Mouse (Mus musculus): ENCODE results near the gene Acvr2b. TPM values are rescaled to one million over a fixed set of nuclear protein-coding genes. Genes with fewer than 3 reads are reported as not detected.
"Not testable (repeated sequence)": the region's sequence is repeated elsewhere in the genome, so short reads cannot be mapped to it uniquely, and the experiment has no call there.

Acvr2b gene
- 0.49 to 1.9 TPM in 2 of 3 replicates, not detected in the other for total RNA-seq (2017)

DNA sequence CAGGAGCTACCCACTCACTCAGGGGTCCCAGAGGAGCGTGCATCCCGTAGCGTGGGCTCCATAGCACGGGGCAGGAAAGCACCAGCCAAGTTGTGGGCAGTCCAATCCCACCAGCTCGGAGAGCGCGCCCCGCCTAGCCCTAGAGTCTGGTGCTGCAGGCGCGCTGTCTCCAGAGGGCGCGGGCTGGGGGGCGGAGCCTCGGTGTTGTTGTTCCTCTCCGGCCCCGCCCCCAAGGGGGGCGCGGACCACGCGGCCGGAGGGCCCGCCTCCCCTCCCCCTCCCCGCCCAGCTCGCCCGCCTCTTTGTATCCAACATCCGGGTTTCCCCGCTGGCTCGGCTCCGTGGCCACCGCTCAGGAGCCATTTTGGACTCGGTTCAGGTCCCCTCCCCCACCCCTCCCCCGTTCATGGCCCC lies at the start of gene Acvr2b:
Gene Acvr2b (plus strand): TSS at position 318 of the 414 bp plus-strand sequence.
- ATAC-seq (replicated peaks; ENCODE audit: insufficient number of reproducible peaks, low FRiP score, low TSS enrichment, poor library complexity, severe bottlenecking): peak; percentile 76

DNA sequence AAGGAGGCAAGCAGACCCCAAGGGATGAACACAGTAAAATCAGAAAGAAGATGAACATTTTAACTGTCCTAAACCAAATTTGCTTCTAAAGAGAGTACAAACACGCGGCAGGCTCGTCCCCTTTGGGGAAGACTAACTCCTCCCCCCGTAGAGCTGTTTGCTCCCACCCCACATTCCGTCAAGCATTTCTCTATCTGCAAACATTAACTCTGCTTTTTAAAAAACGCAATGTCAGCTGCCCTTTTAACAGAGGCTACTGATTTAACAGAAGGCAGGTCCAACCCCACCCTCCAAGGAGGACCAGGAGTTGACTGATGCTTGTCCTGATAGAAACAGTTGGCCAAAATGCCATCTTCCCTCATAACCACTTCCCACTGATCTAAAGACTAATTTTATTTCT lies 48.0 kb upstream of the Acvr2b start:
- no peak for ATAC-seq (replicated peaks; ENCODE audit: insufficient number of reproducible peaks, low FRiP score, low TSS enrichment, poor library complexity, severe bottlenecking)

DNA sequence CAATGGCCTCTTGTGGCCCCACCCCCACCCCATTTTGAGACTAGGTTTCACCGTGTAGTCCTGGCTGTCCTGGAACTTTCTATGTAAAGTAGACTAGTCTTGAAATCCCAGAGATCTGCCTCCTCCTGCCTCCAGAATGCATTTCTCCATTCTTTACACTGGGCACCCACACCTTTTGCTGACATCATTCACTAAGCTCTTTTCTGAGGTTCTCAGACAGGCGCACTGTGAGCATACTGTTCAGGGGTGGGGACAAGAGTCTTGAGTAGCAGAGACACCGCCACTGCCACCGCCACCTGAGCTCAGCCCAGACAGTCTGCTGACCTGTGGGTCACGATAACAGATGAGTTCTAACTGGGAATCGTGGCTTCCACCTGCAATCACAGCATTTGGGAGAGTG lies 46.0 kb upstream of the Acvr2b start:
- no peak for ATAC-seq (replicated peaks; ENCODE audit: insufficient number of reproducible peaks, low FRiP score, low TSS enrichment, poor library complexity, severe bottlenecking)

DNA sequence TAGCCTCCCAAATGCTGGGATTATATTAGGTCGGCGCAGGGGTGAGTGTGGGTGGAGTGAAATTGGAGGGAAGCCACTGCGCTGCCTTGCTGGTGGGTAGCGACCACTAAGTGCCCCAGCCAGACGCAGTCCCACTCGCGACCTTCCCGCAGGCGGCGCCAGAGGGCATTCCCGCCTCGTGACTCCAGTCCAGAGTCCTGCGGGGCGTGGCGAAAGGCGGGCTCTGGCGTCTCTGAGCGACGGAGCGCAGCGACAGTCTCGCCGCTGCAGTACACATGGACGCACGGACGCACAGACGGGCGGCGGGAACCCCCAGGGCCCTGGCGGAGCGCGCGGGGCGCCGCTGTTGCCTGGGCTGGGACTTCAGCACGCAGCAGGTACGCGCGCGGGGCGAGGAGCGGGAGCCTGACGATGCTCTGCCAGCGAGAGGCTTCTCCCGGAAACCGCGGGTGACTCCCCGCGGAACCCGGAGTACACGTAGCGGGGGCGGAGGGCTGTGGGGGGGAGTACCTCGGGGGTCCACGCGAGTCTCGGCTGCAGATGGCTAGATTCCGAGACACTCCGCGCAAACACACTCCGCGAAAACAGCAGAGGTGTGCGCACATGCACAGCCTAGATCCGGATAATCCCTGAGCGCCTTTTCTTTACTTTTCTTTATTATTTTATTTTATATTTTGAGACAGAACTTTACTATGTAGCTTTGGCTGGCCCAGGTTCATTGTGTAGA lies 44.4 kb upstream of the Acvr2b start, which contains the start of gene Xylb:
Gene Xylb (plus strand): TSS at position 51 of the 727 bp plus-strand sequence.
- ATAC-seq (replicated peaks; ENCODE audit: insufficient number of reproducible peaks, low FRiP score, low TSS enrichment, poor library complexity, severe bottlenecking): peak; percentile 62; the same call in 1 of the 2 replicates

DNA sequence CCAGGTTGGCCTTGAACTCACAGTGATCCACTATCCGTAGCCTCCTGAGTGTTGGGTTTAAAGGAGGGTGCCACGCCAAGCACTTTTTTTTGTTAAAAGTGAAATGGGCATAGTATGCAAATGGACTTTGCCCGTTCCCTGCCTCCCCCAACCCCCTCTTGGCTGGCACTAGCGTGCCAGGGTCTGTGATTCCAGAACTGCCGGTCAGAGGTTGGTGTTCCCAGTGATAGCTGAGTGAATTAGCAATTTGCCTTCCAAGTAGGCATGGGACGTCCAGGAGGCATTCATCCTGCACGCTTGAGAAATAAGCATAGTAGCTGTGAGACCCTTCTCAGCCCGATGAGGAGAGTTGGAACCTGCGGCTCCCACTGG lies 43.9 kb upstream of the Acvr2b start:
- ATAC-seq (replicated peaks; ENCODE audit: insufficient number of reproducible peaks, low FRiP score, low TSS enrichment, poor library complexity, severe bottlenecking): no peak

DNA sequence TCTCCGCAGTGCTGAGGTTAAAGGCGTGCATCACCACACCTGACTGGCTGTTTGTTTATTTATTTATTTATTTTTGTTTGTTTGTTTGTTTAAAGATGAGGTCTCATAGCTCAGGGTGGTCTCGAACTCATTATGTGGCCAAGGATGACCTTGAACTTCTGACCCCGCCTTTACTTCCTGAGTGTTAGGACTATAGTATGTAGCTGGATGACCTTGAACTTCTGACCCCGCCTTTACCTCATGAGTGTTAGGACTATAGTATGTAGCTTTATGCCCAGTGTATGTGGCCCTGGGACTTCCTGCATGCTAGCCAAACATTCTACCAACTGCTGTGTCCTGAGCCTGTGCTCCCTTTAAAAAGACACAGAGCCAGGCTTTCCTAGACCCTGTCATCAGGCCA lies 40.5 kb upstream of the Acvr2b start:
- no peak for ATAC-seq (replicated peaks; ENCODE audit: insufficient number of reproducible peaks, low FRiP score, low TSS enrichment, poor library complexity, severe bottlenecking)

DNA sequence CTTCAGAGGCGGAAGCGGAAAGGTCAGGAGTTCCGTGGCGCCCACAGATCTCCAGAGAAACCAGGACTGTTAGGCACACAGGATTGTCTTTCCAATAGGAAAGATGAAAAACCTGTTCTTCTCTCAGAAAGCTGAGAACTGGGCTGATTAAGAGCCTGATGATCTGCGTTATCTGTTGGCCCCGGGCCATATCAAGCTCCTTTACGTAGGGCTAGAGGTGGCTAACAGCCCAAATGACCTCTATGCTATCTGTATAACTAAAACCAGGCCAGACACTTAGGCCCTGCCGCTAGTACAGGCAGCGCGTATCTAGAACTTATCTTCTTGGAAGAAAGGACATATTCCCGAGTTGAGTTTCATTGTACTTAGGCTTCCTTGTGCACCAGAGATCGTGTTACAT lies 38.7 kb upstream of the Acvr2b start:
- no peak for ATAC-seq (replicated peaks; ENCODE audit: insufficient number of reproducible peaks, low FRiP score, low TSS enrichment, poor library complexity, severe bottlenecking)

DNA sequence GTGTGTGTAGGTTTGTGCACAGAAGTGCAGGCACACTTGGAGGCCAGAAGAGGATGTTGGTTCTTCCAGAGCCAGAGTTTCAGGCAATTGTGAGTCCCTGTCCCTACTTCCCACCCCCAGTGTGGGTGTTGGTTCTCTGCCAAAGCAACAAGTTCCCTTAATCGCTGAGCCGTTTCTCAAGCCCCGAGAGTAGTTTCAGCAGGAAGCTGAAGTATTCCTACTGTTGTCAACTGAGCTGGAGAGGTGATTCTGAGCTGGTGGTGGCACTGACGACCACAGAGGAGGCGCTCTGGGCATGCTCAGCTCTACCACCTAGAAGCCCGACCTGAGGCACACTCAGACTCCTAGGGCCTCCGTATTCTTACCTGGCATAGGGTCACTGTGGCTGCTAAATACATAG lies 36.6 kb upstream of the Acvr2b start, which contains the start of gene Slc22a14:
Gene Slc22a14 (minus strand): TSS at position 270 of the 400 bp plus-strand sequence.
- ATAC-seq (replicated peaks; ENCODE audit: insufficient number of reproducible peaks, low FRiP score, low TSS enrichment, poor library complexity, severe bottlenecking): no peak

DNA sequence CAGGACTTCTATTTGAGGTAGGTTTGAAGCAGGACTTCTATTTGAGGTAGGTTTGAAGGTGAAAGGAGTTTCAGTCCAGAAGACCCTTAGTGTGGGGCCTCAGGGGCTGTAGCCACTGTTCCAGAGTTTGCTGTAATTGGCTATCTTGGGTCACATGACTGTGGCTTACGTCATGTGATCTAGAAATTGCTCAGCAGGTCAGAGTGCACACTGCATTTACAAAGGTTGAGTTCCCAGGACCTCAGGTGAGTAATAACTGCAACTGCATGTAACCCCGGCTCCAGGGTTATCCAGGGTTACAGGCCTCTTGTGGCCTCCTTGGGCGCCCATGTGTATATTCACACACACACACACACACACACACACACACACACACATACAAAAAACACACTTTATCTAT lies 33.6 kb upstream of the Acvr2b start:
- ATAC-seq (replicated peaks; ENCODE audit: insufficient number of reproducible peaks, low FRiP score, low TSS enrichment, poor library complexity, severe bottlenecking): no peak

DNA sequence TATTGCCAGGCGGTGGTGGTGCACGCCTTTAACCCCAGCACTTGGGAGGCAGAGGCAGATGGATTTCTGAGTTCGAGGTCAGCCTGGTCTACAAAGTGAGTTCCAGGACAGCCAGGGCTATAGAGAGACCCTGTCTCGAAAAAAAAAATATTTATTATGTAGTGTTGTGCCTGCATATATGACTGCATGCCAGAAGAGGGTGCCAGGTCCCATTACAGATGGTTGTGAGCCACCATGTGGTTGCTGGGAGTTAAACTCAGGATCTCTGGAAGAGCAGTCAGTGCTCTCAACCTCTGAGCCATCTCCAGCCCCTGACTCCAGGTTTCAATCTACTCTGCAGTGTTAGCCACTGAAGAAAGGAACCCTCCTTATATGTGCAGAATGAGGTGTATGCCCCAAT lies 31.1 kb upstream of the Acvr2b start:
- ATAC-seq (replicated peaks; ENCODE audit: insufficient number of reproducible peaks, low FRiP score, low TSS enrichment, poor library complexity, severe bottlenecking): not testable (repeated sequence)

DNA sequence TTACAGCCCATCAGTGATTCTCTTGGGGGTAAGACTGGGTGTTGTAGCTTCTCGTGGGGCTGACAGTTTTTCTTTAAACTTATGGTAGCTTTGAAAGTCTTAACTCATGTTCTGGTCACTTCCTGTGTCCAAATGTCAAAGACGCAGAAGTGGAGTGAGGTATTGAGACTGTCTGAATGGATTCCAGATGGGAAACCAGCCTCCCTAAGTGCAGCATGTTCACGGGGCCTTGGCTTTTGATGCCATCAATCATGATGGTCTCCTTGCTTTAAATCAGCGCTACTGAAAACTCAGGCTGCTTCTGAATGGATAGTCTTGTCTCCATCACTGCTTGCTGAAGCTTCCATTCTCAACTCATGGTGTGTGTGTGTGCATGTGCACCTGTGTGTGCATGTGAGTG lies 30.7 kb upstream of the Acvr2b start:
- ATAC-seq (replicated peaks; ENCODE audit: insufficient number of reproducible peaks, low FRiP score, low TSS enrichment, poor library complexity, severe bottlenecking): no peak

DNA sequence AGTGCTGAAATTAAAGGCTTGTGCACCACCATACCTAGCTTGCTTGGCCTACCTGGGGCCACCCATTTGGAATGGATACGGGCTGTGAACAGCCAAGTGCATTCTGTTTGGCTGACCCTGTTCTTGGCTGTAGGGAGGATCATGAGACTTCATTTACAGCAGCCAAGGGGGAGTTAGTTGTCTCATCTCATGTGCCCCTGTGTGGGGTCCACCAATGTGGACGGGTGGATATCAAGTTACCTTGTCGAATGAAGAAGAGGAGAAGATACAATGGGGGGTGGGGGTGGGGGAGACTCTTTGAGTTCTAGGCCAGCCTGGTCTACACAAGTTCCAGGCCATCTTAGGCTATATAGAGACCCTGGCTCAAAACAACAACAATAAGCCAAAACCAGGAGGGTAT lies 26.9 kb upstream of the Acvr2b start:
- ATAC-seq (replicated peaks; ENCODE audit: insufficient number of reproducible peaks, low FRiP score, low TSS enrichment, poor library complexity, severe bottlenecking): no peak

DNA sequence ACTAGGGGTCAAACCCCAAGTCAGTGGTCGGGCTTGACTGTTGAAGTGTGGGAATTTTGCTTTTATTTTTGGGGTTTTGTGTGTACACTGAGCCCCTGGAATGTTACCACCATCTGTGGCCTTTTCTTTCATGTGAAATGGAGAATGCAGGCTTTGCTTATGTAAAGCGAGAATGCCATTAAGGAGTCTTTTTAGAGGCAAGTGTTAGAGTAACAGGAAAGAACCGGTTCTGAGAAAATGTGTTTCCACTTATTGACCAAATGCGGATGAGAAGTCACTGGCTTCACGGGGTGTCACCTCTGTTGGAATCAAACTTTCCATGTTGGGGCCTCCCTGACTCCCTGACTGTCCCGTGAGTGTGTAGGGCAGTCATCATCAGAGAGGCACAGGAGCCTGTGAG lies 26.4 kb upstream of the Acvr2b start:
- no peak for ATAC-seq (replicated peaks; ENCODE audit: insufficient number of reproducible peaks, low FRiP score, low TSS enrichment, poor library complexity, severe bottlenecking)

DNA sequence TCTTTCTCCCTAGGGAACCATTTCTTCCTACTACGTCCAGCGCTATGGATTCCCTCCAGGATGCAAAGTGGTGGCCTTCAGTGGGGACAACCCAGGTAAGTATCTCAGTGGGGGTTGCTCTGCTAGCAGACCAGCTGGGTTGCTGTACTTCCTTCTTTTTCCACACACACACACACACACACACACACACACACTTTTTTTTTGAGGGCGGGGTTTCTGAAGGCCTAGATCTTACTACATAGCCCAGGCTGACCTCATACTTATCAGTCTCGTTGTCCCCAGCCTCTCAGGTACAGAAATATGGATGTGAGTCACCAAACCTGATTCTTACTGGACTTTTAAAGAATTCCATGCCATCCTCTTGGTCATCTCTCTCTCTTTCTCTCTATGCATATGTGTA lies 23.7 kb upstream of the Acvr2b start:
- no peak for ATAC-seq (replicated peaks; ENCODE audit: insufficient number of reproducible peaks, low FRiP score, low TSS enrichment, poor library complexity, severe bottlenecking)

DNA sequence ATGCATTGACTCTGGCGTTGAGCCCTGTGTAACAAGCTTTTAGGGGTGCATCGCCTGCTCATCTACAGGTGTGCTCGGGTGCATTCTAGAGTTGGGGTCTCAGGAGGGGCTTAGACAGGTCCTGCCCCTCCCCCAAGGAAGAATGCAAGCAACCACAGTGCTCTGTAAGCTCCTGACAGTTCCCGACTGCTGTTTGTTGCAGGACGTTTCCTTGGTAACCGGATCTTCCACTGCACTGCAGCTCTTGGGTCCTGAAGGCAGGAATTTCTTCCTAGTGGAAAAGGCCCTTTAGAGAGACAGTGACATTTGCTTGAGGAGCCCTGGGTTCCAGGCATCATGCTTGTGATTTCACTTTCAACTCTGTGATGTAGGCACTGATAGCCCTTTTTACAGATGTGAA lies 19.3 kb upstream of the Acvr2b start:
- ATAC-seq (replicated peaks; ENCODE audit: insufficient number of reproducible peaks, low FRiP score, low TSS enrichment, poor library complexity, severe bottlenecking): no peak

DNA sequence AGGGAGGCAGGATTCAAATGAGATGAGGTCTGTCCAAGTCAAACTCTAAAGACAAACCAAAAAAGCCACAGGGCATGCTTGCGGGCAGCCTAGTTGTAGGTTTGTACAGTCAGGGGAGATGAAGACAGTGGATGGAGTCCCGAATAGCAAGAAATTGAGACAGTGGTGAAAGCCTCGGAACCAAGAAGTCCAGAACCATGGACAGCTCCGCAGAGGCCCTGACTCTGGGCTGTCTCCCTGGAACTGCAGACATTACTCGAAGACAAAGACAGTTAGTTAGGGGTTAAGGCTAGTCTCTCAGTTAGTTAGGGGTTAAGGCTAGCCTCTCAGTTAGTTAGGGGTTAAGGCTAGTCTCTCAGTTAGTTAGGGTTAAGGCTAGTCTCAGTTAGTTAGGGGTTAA lies 13.0 kb upstream of the Acvr2b start:
- no peak for ATAC-seq (replicated peaks; ENCODE audit: insufficient number of reproducible peaks, low FRiP score, low TSS enrichment, poor library complexity, severe bottlenecking)

DNA sequence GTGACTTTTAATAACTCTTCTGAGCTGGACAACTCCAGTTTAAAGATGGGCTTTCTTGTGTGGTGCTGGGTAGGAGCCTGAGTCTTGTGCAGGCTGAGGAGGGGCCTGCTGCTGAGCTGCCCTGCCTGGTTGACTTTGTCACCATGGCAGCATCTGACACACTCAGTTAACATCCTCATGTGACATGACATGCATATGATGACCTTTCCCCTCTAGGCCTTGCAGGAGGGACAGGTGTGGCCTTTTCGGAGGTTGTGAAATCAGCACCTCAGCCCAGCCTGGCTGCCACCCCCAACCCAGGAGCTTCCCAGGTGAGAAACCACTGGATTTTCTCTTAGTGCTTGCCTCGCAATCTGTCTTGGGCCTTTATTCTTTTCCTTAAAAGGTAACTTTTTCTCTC lies 11.7 kb upstream of the Acvr2b start:
- ATAC-seq (replicated peaks; ENCODE audit: insufficient number of reproducible peaks, low FRiP score, low TSS enrichment, poor library complexity, severe bottlenecking): no peak

DNA sequence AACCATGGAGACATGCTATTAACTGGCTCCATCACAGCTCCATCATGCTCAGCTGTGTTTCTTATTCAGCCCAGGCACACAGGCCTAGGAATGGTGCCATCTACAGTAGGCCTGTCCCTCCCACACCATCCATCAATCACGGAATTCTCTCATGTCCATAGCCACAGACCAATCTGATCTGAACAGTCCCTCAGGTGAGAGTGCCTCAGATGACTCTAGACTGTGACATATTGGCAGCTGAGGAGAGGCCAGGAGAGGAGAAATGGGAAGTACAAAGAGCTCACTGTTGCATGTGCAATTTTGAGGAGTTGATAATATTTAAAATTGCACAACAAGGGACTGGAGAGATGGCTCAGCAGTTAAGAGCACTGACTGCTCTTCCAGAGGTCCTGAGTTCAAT lies 7.1 kb upstream of the Acvr2b start:
- no peak for ATAC-seq (replicated peaks; ENCODE audit: insufficient number of reproducible peaks, low FRiP score, low TSS enrichment, poor library complexity, severe bottlenecking)

DNA sequence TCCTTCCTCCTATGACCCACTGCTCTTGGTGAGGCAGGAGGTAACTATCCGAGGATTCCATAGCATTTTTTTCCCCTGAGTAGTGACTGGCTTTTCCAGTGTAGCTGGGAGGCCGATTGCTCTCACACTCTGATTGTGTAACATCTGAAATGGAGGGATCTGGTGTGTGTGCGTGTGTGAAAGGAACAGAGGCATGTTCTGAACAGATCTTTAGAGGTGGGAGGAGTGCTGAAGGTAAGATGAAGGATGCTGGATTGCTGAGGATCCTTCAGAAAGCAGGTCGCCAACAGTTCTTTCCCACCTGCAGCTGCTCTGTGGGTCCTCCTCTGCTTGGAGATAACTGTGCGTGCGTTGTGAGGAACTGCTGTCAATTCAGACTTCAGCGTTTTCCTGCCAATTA lies 567 bp upstream of the Acvr2b start:
- no peak for ATAC-seq (replicated peaks; ENCODE audit: insufficient number of reproducible peaks, low FRiP score, low TSS enrichment, poor library complexity, severe bottlenecking)

DNA sequence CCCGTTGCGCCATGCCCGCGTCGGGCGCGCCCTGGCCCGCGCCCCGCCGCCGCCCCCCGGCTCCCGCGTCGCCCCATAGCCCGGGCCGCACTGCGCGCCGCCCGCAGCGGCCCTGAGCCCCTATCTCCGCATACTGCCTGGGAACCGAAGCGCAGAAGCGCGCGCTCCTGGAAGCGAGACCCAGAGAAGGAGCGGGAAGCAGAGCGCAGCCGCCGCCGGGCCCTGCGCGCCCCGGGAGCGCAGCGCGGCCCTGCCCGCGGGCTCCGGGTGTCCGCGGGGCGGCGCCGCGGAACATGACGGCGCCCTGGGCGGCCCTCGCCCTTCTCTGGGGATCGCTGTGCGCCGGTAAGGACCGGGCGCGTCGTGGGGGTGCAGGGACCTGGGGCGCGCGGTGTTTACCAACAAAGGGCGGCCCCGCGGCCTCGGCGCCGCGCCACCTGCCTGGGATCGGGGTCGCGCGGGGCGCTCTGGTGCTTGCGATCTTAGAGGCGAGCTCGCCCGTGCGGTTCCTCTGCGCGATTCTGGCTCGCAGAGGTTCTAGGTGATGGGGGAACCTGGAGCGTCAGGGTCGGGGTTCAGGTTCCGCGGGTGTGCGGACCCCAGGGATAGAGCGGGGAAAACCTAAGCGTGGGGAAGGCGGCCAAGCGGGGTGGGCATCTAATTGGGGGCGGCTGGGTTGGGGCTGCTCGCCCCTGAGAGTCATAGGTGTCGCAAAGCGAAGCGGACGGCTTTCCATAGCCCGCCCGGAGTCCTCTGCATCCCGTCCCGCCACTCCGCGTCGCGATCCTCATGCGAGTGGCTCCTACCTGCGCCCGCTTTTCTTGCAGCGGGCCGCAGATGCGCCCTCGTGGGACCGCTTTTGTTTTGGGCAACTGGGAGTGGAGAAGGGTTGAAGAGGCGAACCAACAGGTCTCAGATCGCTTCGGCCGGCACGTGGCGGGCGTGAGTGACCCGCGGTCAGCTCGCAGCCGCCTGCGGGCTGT lies 626 bp downstream of the Acvr2b start:
- no peak for ATAC-seq (replicated peaks; ENCODE audit: insufficient number of reproducible peaks, low FRiP score, low TSS enrichment, poor library complexity, severe bottlenecking)
